Mouse (Mus musculus) MEL (cell line): ENCODE results near the gene Zc3hav1.
A peak's percentile ranks its signal among the peaks of the same experiment; 100 is the strongest.

Experiments used
- CHD1 ChIP-seq: IDR thresholded peaks from 2 replicates; pipeline ENCODE4 v1.6.1; 2012; ENCODE audit warnings: low read depth, mild to moderate bottlenecking, inconsistent platforms, low read length, improper control_type of control experiment
- CTCF ChIP-seq, 3 experiments: IDR thresholded peaks in 2 of 3; conservative IDR thresholded peaks in 1 of 3; 2 replicates each; pipeline ENCODE4 v1.5.1; 2011 to 2012; ENCODE audit warnings: low read length in 3 of 3, low read depth in 2 of 3, mild to moderate bottlenecking in 2 of 3, improper control_type of control experiment in 1 of 3, inconsistent platforms in 1 of 3, mixed read lengths in 1 of 3, moderate library complexity in 1 of 3; ENCODE audit not compliant: control insufficient read depth in 1 of 3, insufficient read depth in 1 of 3, poor library complexity in 1 of 3, severe bottlenecking in 1 of 3
- EP300 ChIP-seq, 2 experiments: IDR thresholded peaks; 2 replicates each; pipeline ENCODE4 v1.6.1; 2011; ENCODE audit warnings: improper control_type of control experiment in 2 of 2, low read length in 2 of 2, low read depth in 1 of 2, mild to moderate bottlenecking in 1 of 2
- KAT2A ChIP-seq: conservative IDR thresholded peaks from 2 replicates; pipeline ENCODE4 v1.6.1; 2012; ENCODE audit warnings: low read depth, low read length, improper control_type of control experiment, inconsistent platforms
- MAZ ChIP-seq: IDR thresholded peaks from 2 replicates; pipeline ENCODE4 v1.6.1; 2012; ENCODE audit warnings: low read depth, mild to moderate bottlenecking, inconsistent platforms, low read length, improper control_type of control experiment
- MYC ChIP-seq: IDR thresholded peaks from 2 replicates; pipeline ENCODE4 v1.6.1; 2011; ENCODE audit warnings: low read depth, mild to moderate bottlenecking, low read length, improper control_type of control experiment, moderate library complexity
- POLR2A ChIP-seq, 2 experiments: IDR thresholded peaks; 2 replicates each; pipeline ENCODE4 v1.6.1; 2011 to 2012; ENCODE audit warnings: low read length in 2 of 2, mild to moderate bottlenecking in 2 of 2, control low read depth in 1 of 2, improper control_type of control experiment in 1 of 2, low read depth in 1 of 2, moderate library complexity in 1 of 2; ENCODE audit not compliant: control insufficient read depth in 1 of 2, insufficient read depth in 1 of 2, poor library complexity in 1 of 2
- POLR2AphosphoS5 ChIP-seq: IDR thresholded peaks from 2 replicates; pipeline ENCODE4 v1.6.1; 2012; ENCODE audit warnings: low read depth, borderline replicate concordance, mild to moderate bottlenecking, inconsistent platforms, low read length, moderate library complexity, mixed read lengths
- SMC3 ChIP-seq: IDR thresholded peaks from 2 replicates; pipeline ENCODE4 v1.6.1; 2011; ENCODE audit warnings: low read depth, low read length, improper control_type of control experiment
- TAL1 ChIP-seq: IDR thresholded peaks from 2 replicates; pipeline ENCODE4 v1.6.1; 2012; ENCODE audit warnings: mild to moderate bottlenecking, inconsistent platforms, low read length, moderate library complexity, mixed read lengths
- TCF12 ChIP-seq: IDR thresholded peaks from 2 replicates; pipeline ENCODE4 v1.6.1; 2014; ENCODE audit warnings: low read depth, mild to moderate bottlenecking, inconsistent platforms, low read length, improper control_type of control experiment, moderate library complexity
- UBTF ChIP-seq: IDR thresholded peaks from 2 replicates; pipeline ENCODE4 v1.6.1; 2012; ENCODE audit warnings: low read depth, mild to moderate bottlenecking, inconsistent platforms, low read length, improper control_type of control experiment, moderate library complexity, borderline replicate concordance; ENCODE audit not compliant: insufficient read depth
- USF2 ChIP-seq, 2 experiments: IDR thresholded peaks; 2 replicates each; pipeline ENCODE4 v1.6.1; 2011 to 2012; ENCODE audit warnings: improper control_type of control experiment in 2 of 2, low read length in 2 of 2, borderline replicate concordance in 1 of 2, inconsistent platforms in 1 of 2, low read depth in 1 of 2, mild to moderate bottlenecking in 1 of 2; ENCODE audit not compliant: insufficient read depth in 1 of 2
- ZC3H11A ChIP-seq: IDR thresholded peaks from 2 replicates; pipeline ENCODE4 v1.6.1; 2012; ENCODE audit warnings: low read depth, mild to moderate bottlenecking, inconsistent platforms, low read length, improper control_type of control experiment

DNA sequence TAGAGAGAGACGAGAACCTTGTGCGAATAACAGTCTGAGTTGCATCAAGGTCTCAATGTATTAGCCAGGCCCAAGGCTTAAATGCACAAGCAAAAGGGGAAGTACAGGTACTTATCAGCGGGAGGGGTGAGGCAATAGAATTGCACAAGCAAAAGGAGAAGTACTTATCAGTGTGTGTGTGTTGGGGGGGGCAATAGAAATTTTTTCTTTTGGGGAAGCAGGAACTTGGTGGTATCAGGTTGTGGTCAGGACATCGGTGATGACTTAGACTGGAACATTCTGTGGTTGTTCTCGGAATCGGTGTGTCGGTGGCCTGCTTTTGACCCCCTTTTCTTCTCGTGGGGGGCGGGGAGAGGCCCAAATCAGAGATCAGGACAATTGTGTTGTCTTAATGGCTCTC, 33.8 kb downstream of the Zc3hav1 start:
- TF ChIP-seq CTCF (IDR thresholded peaks at IDR 0.05 in 2 of 3, conservative IDR thresholded peaks at IDR 0.05 in 1 of 3; ENCODE audit: control insufficient read depth in 1 of 3, insufficient read depth in 1 of 3, low read depth in 2 of 3, low read length in 3 of 3, poor library complexity in 1 of 3, severe bottlenecking in 1 of 3) (no peak), EP300 (IDR thresholded peaks at IDR 0.05; ENCODE audit: low read depth in 1 of 2, low read length in 2 of 2) (peak; percentile 48 to 67; a peak in 3 of 4 replicates), TAL1 (no peak), USF2 (IDR thresholded peaks at IDR 0.05; ENCODE audit: borderline replicate concordance in 1 of 2, insufficient read depth in 1 of 2, low read depth in 1 of 2, low read length in 2 of 2) (no peak), ZC3H11A (no peak), UBTF (no peak), TCF12 (no peak), CHD1 (no peak), KAT2A (no peak), POLR2A (IDR thresholded peaks at IDR 0.05; ENCODE audit: control insufficient read depth in 1 of 2, insufficient read depth in 1 of 2, low read depth in 1 of 2, low read length in 2 of 2, poor library complexity in 1 of 2) (no peak), POLR2AphosphoS5 (no peak), MYC (no peak), SMC3 (no peak), MAZ (peak; percentile 80)
